Mouse (Mus musculus) layer of hippocampus, adult 9-10 months (tissue): ENCODE measurements around the gene Ndufb6.

Source experiments
- DNase-seq: peaks from one replicate; pipeline ENCODE4 v3.0.0; 2022; ENCODE audit warnings: low spot score

Ndufb6 gene

DNA sequence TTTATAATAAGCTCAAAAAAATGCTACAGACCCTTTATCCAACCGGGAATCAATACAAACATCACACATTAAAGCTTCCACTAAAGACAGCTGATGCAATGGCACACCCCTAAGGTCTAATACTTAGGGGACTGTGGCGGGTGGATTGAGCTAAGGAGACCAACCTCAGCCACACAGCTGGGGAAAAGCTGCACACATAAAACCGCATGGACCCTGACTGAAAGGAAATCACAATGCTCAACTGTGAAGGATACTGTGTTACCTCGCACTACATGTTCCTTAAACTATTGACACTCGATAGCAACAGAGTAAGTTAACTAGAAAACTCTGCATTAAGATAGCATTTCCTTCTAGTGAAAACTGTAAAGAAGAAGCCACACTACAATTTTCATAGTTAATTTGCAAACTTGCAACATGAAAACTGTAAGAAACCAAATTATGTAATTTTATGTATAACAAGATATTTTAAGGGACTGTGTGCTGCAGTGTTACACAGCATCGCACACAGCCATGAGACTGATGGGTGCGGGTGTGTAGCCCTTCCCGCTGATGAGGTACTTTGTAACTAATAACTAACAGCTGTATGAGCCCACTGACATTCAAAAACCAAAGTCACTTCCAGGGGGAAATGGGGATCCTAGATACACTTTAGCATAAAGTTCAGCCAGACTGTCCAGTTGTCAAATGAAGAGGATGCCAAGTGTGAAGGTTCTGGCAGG is 24.7 kb downstream of the Ndufb6 start:
- no peak for DNase-seq

DNA sequence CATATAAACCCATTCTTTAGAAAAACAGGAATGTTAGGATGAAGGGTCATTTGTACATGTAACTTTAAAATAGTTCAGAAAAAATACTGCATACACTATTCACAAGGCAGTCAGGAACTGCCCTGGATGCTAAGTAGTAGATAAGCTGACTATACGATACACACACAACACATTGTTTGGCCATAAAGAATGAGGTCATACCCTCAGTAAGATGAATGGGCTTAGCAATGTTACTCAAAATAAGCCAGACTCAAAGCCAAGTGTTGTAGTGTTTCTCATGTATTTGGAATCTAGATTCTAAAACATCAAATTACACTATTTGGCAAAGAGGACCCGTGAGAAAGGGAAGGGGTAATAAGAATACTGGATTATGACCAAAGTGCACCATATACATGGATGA is 25.5 kb downstream of the Ndufb6 start:
- DNase-seq = no peak

DNA sequence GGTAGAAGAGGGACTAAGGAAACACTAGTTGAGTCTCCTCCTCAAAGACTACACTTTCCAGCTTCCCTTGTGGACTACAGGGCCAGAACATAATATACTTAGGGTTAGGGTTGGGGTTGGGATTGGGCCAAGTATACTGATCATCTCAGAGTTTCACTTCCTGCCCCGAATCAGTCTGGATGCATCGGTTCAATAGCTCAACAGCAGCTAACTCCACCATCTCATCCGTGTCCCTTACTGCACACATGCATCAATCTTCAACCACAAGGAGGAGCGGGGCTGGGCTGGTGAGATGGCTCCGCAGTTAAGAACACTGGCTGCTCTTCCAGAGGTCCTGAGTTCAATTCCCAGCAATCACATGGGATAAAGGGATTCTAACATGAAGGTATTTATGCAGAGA is 28.2 kb downstream of the Ndufb6 start:
- DNase-seq = no peak

DNA sequence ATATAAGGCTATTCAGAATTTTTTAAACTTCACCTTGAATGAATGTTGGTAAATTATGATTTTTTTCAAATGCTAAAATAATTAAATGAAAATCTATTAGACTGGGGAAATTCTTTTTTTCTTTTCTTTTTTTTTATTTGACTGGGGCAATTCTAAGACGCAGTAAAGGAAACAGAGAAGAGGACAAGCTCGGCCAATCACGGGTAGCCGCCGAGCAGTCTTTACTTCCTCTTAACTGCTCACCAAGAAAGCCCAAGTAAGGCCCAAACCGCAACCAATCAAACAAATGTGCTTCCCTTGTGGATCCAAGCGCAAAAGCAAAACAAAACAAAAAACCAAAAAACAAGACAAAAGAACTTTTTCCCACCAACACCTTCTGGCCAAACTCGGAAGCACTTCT is 35.2 kb downstream of the Ndufb6 start:
- DNase-seq = no peak

DNA sequence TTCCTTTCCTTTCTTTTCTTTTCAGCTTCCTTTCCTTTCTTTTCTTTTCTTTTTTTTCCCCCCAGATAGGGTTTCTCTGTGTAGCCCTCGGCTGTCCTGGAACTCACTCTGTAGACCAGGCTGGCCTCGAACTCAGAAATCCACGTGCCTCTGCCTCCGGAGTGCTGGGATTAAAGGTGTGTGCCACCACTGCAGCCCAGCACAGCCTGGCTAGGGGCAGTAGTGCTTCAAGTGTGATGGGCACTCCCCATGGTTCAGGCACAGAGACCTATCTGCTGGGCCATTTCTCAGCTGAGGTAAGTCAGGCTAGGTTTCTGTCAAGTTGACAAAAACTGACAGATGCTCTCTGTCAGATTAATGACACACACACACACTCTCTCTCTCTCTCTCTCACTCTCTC is 36.2 kb downstream of the Ndufb6 start:
- no peak for DNase-seq

DNA sequence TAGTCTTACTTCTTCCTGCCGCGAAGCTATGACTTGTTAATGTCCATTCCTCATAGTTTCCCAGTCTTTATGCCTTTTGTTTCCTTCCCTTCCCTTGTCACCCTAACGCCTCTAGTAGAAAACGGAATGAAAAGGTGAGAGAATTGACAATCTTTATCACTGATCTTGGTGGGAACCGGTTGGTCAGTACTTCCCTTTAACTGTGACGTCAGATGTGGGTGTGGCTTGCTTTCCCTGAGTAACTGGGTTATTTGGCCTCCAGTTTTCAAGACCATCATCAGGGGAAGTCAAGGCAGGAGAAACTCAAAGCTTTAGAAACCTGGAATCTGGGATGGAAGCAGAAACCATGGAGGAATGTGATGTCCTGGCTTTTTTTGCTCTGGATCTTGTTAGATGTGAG is 37.3 kb downstream of the Ndufb6 start:
- no peak for DNase-seq

DNA sequence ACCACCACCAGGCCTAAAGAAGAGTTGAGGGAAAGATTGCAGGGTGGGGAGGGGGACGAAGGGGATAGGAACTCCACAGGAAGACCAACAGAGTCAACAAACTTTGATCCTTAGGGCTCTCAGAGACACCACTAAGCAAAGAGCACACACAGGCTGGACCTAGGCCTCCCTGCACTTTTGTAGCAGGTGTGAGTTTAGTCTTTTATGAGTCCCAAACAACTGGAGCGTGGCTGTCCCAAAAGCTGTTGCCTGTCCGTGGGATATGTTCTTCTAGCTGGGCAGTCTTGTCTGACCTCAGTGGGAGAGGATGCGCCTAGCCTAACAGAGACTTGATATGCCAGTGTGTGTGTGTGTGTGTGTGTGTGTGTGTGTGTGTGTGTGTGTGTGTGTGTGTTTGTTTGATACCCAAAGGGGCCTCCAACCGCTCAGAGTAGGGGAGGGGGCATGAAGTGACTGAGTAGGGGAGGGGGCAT is 38.9 kb downstream of the Ndufb6 start:
- no peak for DNase-seq

DNA sequence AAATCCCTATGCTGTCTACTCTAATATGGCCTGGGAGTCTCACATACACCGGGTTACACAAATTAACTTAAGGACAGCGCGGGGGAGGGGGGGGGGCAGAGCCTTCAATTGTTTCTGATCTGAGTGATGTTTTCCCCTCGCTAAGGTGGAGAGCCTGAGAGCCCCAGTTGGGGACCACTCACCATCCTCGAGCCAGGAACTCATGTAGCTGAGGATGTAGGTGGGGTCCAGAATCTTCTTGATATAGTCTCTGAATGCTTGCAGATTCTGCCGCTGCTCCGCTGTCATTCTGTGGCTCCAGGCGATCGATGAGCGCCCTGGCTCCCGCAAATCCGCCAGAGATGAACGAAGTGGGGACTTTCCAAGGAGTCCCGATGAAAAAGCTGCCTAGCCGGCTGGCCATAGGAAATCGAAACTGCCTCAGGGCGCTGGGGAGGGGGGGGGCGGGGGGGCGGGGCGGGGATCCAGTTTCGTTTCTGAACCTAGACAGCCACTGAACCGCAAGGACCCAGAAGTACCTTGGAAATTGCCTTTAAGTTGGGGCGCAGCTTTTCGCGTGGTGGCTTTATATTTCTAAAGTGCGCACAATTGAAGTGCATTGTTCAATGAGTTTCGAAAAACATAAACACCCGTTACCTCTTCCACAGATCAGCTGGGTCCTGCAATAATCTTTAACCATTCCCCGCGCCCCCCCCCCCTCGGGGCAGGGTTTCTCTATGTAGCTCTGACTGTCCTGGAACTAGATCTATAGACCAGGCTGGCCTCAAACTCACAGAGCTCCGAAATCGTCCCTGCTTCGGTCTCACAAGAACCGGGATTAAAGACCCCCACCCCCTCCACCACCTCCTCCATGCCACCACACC is 39.6 kb downstream of the Ndufb6 start, which contains the start of gene Ddx58:
Gene Ddx58, minus strand, starts transcription at position 420 of the 863 bp plus-strand sequence.
- no peak for DNase-seq

DNA sequence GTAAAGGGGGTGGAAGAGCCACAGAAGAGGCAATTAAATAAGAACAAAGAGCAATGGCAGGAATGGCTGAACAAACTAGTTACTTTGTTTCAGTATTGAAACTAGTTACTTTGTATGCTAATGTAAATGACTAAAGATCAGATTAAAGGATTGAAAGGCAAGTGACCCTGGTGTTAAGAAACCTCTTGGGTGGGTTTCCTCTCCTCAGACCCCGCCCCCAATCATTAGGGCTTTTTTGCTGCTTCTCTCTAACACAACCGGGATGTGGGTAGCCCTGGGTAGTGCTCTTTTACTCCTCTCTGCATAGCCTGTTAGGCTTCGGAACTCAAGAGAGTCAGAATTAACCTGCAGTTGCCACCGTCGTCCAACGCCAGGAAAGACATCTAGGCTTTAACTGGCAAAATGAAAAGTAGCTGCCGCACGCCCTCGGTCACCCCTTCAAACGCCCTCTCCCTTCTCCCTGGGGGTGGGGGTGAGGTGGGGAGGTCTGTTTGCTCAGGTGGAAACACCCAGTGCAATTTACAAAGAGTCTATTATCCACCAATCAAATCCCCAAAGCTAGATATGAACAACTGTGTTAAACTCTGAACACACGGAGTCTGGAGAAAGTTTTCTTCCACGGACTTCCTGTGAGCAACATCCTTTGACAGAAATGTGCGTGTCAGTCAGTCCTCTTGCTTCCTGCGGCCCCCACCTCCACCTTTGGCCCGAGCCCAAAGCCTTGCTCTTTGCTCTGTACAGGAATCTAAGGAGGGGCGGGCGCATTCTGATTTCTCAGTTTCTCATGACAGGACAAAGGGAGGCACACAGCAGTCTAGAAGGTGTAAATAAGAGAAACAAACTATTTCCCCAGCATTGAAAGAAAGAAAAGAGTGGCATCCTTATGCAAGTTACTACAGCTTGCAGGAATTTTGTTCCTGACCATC is 40.5 kb downstream of the Ndufb6 start:
- DNase-seq = no peak

DNA sequence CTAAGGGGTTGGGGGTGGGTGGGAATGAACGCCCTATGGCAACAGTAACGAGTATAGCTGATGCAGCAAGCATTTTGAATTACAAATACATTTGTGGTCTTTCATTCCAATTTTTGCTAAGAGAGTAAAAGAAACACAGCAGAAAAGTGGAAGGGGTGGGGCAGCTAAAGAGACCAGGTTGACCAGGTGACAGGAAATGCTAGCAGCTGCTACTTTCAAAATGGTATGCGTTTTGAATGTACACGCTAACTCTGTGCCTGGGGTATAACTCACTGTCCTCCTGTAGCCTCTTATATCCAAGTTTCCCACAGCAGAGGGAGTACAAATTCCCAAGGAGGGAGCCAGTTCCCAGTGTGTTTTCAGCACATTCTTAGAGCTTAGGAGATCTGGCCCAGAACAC is 42.4 kb downstream of the Ndufb6 start:
- no peak for DNase-seq

DNA sequence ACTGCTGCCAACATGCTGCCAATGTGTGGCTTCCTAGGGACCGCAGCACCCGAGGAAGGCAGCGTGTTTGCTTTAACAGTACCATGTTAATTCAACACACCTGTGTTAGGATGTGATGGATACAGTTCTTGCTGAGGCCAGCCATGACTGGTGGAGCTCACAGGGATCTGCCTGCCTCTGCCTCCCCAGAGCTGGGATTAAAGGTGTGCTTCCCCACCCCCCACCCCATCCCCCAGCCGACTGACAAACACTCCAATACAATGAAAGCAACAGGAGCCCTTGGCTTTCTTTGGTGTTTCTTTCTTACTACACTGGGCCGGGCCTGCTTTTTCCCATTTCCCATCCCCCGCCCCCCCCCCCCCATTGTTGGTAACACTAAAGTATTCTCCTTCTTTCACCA is 45.0 kb downstream of the Ndufb6 start:
- DNase-seq = no peak

DNA sequence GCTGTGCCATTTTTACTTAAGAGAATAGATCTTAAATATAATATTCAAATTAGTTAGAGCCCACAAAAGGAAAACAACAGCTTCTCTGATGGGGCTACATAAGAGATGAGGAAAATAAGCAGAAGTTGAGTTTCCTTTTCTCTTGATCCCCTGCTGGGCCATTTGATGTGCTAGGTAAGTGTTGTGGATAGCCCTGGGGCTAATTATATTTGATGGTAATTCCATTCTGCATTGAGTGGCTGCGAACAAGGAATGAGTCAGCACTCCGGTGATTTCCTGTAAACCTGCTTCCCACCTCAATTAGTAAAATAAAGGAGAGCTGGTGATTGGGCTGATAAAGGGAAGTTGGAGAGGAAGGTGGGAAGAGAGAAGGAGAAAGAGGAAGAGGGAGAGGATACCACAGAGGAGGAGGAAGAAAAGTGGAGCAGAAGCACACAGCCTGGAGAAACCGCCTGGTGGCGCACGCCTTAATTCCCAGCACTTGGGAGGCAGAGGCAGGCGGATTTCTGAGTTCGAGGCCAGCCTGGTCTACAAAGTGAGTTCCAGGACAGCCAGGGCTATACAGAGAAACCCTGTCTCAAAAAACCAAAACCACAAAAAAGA is 46.1 kb downstream of the Ndufb6 start:
- DNase-seq = no peak

DNA sequence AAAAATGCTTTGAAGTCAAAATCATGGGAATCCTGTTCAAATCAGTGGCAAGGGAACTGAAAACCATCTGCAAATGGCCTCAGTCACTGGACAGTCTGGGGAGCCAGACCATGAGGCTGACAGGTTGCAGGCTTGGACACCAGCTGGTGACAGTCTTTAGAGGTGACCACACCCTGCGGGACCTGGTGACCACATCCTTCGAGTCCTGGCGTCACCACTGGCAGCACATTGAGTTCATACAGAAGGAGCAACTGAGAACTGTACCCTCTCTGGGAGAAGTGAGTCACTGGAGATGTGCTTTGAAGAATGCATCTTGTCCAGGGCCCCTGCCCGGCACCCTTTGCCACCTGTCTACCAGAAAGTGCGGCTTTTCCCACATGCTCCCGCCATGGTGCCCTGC is 49.5 kb downstream of the Ndufb6 start:
- no peak for DNase-seq

DNA sequence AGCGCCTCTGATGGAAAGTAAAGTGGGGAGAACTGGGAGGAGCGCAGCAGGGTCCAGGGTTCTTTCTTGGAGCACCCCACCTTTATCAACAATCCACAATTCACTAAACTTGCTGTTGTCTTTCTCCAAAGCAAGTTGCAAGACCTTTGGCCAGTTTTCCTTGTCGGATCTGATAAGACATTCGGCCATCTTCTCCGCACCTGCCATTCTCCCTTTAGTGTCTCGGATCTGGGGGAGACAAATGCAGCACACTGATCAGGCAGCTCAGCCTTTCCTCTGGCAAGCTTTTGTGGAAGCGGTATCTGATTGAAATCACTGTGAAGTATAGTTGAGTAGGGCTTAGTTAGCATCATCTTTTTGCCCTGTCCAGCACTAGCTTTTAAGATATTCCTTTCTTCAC is 51.3 kb downstream of the Ndufb6 start:
- DNase-seq = no peak

DNA sequence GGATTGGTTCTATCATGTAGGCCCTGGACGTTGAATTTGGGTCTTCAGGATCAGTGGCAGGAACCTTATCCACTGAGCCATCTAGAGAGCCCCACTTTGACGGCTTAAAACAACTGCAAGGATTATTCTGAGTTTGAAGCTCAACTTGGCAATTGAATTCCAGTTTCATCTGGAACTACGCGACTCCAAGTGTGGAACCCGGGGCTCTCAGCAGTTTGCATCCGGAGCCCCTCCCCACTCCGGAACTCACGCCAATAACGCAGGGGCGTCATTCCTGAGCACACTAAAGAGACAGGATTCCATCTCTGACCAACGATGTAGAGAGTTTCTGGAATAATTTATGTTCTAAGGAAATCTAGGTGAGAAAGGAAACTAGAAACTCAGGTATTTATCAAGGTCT is 52.1 kb downstream of the Ndufb6 start:
- no peak for DNase-seq

DNA sequence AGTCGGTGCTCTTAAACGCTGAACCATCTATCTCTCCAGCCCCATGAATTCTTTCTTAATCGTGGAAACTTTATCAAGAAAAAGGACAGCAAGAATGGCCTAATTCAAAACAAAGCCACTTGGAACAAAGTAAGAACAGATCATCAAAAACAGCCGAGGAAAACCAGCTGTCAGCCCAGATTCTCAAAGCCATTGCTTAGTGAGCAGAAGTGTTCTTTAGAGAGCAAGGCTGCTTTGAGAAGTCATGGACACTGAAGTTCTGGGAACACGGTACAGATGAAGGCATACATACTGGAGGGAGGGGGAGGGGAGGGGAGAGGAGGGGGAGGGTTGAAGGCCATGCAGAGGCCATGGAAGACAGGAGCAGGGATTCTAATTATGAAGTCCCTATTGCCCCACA is 53.1 kb downstream of the Ndufb6 start:
- no peak for DNase-seq

DNA sequence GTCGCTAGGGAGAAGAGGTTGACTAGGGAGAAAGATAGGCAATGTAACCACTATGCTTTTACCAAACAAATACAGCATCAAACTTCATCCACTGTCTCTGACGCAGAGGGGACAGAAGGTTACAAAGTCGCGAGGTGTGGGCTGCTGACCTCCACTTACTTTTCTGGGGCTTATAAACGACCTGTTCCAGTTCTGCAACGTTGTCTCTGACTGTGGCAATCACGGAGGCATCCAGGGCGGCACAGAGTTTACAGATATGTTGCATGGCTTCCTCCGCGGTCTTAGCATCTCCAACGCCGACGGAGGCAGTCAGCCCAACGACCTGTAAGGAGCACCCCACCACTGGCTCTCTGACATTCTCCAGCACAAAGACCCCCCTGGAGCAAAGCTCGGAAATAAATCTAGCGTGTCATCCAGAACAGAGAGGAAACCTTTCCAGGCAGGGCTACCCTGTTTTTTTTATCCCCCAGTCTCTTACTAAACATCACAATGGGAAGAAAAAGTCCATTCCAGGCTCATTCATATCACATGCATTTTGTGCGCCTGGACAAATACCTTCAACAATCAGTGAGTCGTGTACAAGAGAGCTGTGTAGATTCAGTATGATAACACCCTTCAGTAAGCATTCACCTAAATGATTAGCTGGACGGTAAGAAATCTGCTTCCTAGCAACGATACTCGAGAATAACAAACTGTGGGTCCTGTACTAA is 57.2 kb downstream of the Ndufb6 start:
- no peak for DNase-seq

DNA sequence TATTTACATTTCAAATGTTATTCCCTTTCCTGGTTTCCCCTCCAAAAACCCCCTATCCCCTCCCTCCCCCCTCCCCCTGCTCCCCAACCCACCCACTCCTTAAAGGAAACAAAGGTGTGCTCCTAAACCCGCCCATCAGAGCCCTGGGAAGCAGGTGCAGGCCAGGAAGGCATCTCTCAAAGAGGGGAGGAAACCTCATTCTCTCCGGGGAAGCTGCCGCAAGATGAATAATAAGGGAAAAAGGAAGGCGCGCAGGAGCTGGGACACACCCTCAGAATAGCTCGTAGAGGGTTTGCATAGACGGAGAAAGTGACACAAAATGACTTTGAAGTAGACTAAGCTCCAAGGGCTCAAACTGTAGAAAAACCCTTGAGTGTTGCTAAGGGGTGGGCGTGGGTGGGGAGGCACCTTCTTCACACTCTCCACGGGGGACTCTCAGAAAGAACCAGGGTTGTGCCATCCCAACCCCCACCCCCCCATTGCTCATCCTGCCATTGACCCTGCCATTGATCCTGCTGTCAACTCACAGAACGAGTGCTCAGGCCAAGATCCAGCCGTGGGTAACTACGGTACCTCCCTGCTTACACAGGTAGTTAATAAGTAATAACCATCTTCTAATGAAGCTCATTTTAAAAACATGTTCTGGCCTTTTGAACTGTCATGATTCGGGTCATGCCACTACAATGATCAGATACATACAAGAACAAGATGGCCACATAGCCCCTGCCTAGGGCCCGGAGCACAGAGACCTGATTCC is 58.0 kb downstream of the Ndufb6 start:
- no peak for DNase-seq
